Mouse (Mus musculus) forebrain, embryonic 14.5 days (tissue): Measurements from ENCODE around the gene Qrich2. TPM values are rescaled to one million over a fixed set of nuclear protein-coding genes. Genes with fewer than 3 reads are reported as not detected.

Experiments
- ATAC-seq: fragments of 200-750 bp; cut with Nextera tagmentation; 2 replicates; pipeline ENCODE4 v1.8.0; 2017; ENCODE audit warnings: mild to moderate bottlenecking, moderate library complexity
- DNase-seq: peaks from one replicate; pipeline ENCODE4 v3.0.0-alpha.2; 2015; ENCODE audit warnings: low spot score
- H3K27ac ChIP-seq: fragments of 300-500 bp; sonication (generic); 2 replicates; pipeline ENCODE4 v1.5.1; 2014; ENCODE audit warnings: low read depth, mild to moderate bottlenecking, control low read depth, low read length, moderate library complexity
- H3K27me3 ChIP-seq: fragments of 300-500 bp; sonication (generic); replicated peaks from 2 replicates; pipeline ENCODE4 v1.6.1; 2014; ENCODE audit warnings: low read length, control low read depth, mixed read lengths; ENCODE audit not compliant: control insufficient read depth, insufficient read depth
- H3K36me3 ChIP-seq: fragments of 300-500 bp; sonication (generic); 2 replicates; pipeline ENCODE4 v1.6.1; 2014; ENCODE audit warnings: low read length, control low read depth; ENCODE audit not compliant: control insufficient read depth, insufficient read depth
- H3K4me1 ChIP-seq: fragments of 300-500 bp; sonication (generic); 2 replicates; pipeline ENCODE4 v1.6.1; 2014; ENCODE audit warnings: antibody characterized with exemption, low read length, control low read depth; ENCODE audit not compliant: control insufficient read depth, insufficient read depth
- H3K4me2 ChIP-seq: fragments of 300-500 bp; sonication (generic); 2 replicates; pipeline ENCODE4 v1.6.1; 2014; ENCODE audit warnings: mild to moderate bottlenecking, control low read depth, low read length
- H3K4me3 ChIP-seq: fragments of 300-500 bp; sonication (generic); 2 replicates; pipeline ENCODE4 v1.5.1; 2014; ENCODE audit warnings: low read depth, low read length, control low read depth
- H3K9ac ChIP-seq: fragments of 300-500 bp; sonication (generic); 2 replicates; pipeline ENCODE4 v1.6.1; 2014; ENCODE audit warnings: mild to moderate bottlenecking, low read length, control low read depth, moderate library complexity
- H3K9me3 ChIP-seq: fragments of 300-500 bp; sonication (generic); replicated peaks from 2 replicates; pipeline ENCODE4 v1.6.1; 2016; ENCODE audit warnings: low read length, control low read depth, mixed read lengths; ENCODE audit not compliant: control insufficient read depth
- WGBS: fragments of 180-500 bp; shearing (Covaris S2); extraction: QIAGEN DNeasy Blood & Tissue Kit; methylation state at CpG from one replicate; pipeline ENCODE4 v1.1.7; 2014; 5-methylcytosine and 5-hydroxymethylcytosine counted together
- polyA plus RNA-seq: library from polyadenylated mRNA; unstranded; fragments of >200 nt; fragmentation: Nextera tagmentation; extraction: Ambion mirVana; gene quantifications from 2 replicates; pipeline ENCODE4 v1.2.1, GENCODE M21; 2014

The Qrich2 gene
- polyA plus RNA-seq, 1 experiment from 2014 or later, result not detected

GRCm38 (mm10) chr11:116435992-116436724 is 29.9 kb downstream of the Qrich2 start:
- peak overlapping the region; percentile 94 for H3K4me2 ChIP-seq
- peak overlapping the region; percentile 92 for H3K9ac ChIP-seq
- H3K4me1 ChIP-seq, result peaks cover 14% of the 10 kb centered on the region
- ATAC-seq (no peak), DNase-seq (no peak)
- H3K4me3 ChIP-seq, result peak overlapping the region; percentile 83
- WGBS, result 71% methylated on average over 5 of the region's 5 CpGs
- no peak overlapping the region for H3K27ac ChIP-seq
- H3K27me3 ChIP-seq, result no peaks in the 10 kb centered on the region
- no peaks in the 10 kb centered on the region for H3K9me3 ChIP-seq
- H3K36me3 ChIP-seq, result peaks cover 44% of the 10 kb centered on the region

DNA sequence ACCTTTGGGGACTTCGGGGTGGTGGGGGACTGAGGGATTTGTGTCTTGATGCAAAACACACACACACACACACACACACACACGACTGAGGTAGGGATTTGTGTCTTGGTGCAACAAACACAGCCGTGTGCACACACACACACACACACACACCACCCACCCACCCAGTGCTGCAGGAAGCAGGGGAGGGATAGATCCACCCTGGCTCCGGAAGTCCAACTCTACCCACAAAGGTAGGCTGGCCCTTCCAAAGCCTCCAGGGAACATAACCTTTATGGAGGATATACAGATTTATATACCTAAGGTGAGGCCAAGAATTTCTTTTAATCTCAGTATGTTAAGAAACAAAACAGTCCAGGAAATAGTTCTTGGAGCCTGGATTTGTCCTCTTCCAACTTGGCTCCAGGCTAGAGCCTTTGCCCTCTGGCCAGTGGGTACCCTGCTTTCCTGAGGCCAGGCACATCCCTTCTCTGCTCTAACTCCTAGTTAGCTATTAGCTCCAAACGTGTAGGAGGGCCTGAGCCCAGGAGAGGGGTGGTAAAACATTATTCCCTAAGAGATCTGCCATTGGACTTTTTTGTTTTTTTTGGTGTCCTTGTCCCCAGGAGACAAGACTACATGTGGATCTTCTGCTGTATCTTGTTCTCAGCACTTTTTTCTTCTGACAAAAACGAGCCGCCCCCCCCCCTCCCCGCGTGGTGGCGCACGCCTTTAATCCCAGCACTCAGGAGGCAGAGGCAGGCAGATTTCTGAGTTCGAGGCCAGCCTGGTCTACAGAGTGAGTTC is 30.9 kb downstream of the Qrich2 start:
- H3K36me3 ChIP-seq, result peaks cover 40% of the 10 kb centered on the region
- H3K4me3 ChIP-seq, result peak overlapping the region; percentile 83
- 50% methylated on average over 12 of the region's 12 CpGs for WGBS
- peak overlapping the region; percentile 94 for H3K4me2 ChIP-seq
- H3K4me1 ChIP-seq, result peaks cover 16% of the 10 kb centered on the region
- no peak for ATAC-seq
- peak overlapping the region; percentile 93 for H3K27ac ChIP-seq
- H3K27me3 ChIP-seq, result no peaks in the 10 kb centered on the region
- DNase-seq, result no peak
- H3K9me3 ChIP-seq, result no peaks in the 10 kb centered on the region
- peak overlapping the region; percentile 92 for H3K9ac ChIP-seq

GRCm38 (mm10) chr11:116434287-116434966 is 31.6 kb downstream of the Qrich2 start:
- Histone ChIP-seq H3K4me1 (peaks cover 16% of the 10 kb centered on the region), H3K4me3 (peak overlapping the region; percentile 83), H3K36me3 (peaks cover 34% of the 10 kb centered on the region), H3K9ac (peak overlapping the region; percentile 92), H3K27ac (peak overlapping the region; percentile 93), H3K4me2 (peak overlapping the region; percentile 94), H3K27me3 (no peaks in the 10 kb centered on the region), H3K9me3 (no peaks in the 10 kb centered on the region)
- DNase-seq (peak; percentile 72), ATAC-seq (peak; percentile 18)
- under 1% methylated on average over 29 of the region's 67 CpGs for WGBS

DNA sequence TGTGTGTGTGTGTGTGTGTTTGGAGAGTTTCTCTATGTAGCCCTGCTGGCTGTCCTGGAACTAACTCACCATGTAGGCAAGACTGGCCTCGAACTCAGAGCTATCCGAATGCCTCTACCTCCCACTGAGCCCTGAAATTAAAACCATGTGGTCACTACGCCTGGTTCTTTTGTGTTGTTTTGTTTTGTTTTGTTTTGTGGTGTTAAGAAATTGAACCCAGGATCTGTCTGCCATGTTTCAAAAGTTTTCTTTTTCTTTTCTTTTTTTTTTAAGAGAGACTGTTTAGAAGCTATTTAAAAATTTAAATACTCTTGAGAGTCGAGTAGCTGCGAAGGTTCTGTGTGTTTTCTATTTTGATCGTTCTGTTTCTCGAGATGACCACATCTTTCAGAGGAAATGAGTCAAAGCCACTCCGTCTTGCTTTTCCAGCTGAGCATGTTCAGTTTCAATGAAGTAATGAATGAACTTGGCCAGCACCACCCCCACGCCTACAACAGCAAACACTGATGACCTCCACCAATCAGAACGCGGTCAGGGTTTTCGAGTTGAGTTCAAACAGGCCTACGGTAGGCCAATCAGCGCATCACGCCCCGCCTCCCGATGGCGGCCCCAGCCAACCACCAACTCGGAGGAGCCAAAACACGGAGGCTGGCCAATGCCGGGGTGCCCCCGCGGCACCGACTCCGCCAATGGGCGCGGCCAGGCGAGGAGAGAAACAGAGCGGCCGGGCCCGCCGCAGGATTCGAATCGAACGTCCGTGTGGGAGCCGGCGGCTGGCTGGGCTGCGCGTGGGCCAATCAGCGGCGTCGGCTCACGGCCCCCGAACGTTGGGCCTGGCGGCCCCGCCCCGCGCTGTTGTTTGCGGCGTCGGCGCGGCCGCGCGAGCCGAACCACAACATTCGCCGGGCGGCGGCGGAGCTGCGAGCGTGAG is 32.4 kb downstream of the Qrich2 start, which contains the start of gene Ubald2:
Ubald2 (plus strand) TSS at position 739 of the 931 bp plus-strand sequence.
- H3K4me3 ChIP-seq, result peak within 1 kb of the TSS; percentile 83
- peak; percentile 100 for DNase-seq
- no peaks in the 10 kb centered on the region for H3K27me3 ChIP-seq
- peaks cover 28% of the 10 kb centered on the region for H3K36me3 ChIP-seq
- WGBS, result 2% methylated on average over 58 of the region's 66 CpGs
- peaks cover 16% of the 10 kb centered on the region for H3K4me1 ChIP-seq
- peak within 1 kb of the TSS; percentile 92 for H3K9ac ChIP-seq
- peak within 1 kb of the TSS; percentile 93 for H3K27ac ChIP-seq
- no peaks in the 10 kb centered on the region for H3K9me3 ChIP-seq
- peak; percentile 98 for ATAC-seq
- H3K4me2 ChIP-seq, result peak within 1 kb of the TSS; percentile 94

GRCm38 (mm10) chr11:116432593-116433355 is 33.3 kb downstream of the Qrich2 start:
- no peak overlapping the region for H3K4me2 ChIP-seq
- DNase-seq (no peak), ATAC-seq (no peak)
- H3K36me3 ChIP-seq, result peaks cover 26% of the 10 kb centered on the region
- no peak overlapping the region for H3K4me3 ChIP-seq
- H3K9me3 ChIP-seq, result no peaks in the 10 kb centered on the region
- 54% methylated on average over 8 of the region's 8 CpGs for WGBS
- no peak overlapping the region for H3K9ac ChIP-seq
- H3K27me3 ChIP-seq, result no peaks in the 10 kb centered on the region
- H3K4me1 ChIP-seq, result peaks cover 16% of the 10 kb centered on the region
- H3K27ac ChIP-seq, result no peak overlapping the region

DNA sequence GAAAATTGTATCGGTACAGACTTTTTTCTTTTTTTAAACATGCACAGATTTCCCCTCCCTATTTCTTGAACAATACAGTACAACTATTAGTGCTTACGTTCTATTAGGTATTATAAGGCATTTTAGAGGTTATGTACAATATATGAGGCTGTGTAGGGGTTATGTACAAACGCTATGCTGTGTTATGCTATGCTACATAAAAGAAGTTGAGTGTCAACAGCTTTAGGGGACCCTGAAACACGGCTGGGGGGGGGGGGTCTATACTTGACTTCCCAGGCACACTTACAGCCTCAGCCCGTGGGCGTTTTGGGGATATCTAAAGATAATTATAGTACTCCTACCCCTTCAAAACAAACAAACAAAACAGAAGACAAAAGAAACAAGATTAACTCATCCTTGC is 33.9 kb downstream of the Qrich2 start:
- no peak overlapping the region for H3K9ac ChIP-seq
- 52% methylated on average over 6 of the region's 6 CpGs for WGBS
- DNase-seq, result no peak
- no peak overlapping the region for H3K27ac ChIP-seq
- H3K4me2 ChIP-seq, result no peak overlapping the region
- ATAC-seq, result no peak
- H3K27me3 ChIP-seq, result no peaks in the 10 kb centered on the region
- no peaks in the 10 kb centered on the region for H3K9me3 ChIP-seq
- peaks cover 20% of the 10 kb centered on the region for H3K36me3 ChIP-seq
- H3K4me1 ChIP-seq, result peaks cover 16% of the 10 kb centered on the region
- no peak overlapping the region for H3K4me3 ChIP-seq

DNA sequence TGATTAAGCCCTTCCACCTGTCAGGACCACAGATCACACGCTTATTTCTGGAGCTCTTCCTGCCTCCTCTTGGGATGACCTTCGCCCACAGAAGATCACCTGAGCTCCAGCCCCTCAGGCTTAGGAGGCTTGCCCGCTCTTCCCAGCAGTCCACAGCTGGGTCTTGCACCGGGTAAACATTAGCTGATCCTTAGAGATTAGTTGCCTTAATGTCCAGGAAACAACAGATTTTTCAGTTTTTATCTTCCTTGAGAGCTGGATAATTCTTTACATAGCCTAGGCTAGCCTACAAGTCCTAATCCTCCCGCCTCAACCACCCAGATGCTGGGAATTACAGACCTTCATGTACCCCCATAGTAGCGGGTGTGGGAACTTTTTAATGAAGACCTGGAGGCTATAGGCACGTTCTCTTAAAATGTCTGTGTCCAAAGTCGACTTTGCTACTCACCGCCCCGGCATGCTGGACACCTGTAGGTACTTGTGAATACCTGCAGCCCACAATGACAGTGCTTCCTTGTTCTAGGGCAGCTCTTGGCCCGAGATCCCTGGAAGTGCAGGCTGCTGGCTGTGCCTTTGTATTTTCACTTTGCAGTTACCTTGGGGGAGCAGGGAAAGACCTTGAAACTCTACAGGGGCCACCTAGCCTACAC is 34.5 kb downstream of the Qrich2 start:
- ATAC-seq, result no peak
- no peak overlapping the region for H3K9ac ChIP-seq
- H3K27ac ChIP-seq, result no peak overlapping the region
- peaks cover 16% of the 10 kb centered on the region for H3K4me1 ChIP-seq
- peak overlapping the region; percentile 16; the same call in 1 of the 2 replicates for H3K4me2 ChIP-seq
- peaks cover 15% of the 10 kb centered on the region for H3K36me3 ChIP-seq
- H3K4me3 ChIP-seq, result no peak overlapping the region
- 46% methylated on average over 11 of the region's 11 CpGs for WGBS
- DNase-seq, result no peak
- no peaks in the 10 kb centered on the region for H3K9me3 ChIP-seq
- H3K27me3 ChIP-seq, result no peaks in the 10 kb centered on the region
